In the genomic region with DNA sequence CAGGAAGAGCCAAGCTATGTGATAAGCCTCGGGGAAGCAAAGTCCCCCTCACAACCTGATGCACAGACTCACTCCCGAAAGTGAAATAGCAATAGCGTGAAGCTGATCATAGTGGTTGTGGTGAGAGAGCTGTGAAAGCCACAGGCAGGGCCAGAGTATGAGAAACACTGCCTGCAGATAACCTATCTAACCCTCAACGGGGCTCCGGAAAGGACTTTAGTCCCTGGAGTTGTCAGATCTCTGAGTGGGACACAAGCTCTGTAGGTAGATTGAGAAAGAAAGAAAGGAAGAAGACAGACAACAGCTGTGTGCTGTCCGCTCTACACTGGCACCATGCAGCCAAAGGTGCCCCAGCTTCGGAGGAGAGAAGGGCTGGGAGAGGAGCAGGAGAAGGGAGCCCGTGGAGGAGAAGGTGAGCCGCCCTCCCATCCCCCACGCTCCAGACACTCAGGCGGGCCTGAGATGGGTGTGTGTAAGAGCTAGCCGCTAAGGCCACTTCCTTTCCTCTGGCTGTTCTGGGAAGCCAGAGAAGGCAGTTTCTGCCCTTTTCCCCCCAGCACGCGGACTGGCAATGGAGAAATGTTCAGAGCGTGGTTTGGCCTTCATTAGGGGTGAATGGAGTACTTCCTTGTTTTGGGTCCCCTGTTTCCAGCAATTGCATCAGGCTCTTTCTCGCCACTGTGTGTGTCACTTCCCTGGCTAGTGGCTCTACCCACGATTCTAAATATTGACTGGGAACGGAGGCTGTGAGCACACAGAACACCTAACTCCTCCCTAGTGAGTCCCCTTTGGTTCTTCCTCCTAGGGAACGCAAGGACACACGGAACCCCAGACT, we compare ENCODE assay signal across 9 mouse cellular contexts. TPM values are rescaled to one million over a fixed set of nuclear protein-coding genes. Genes with fewer than 3 reads are reported as not detected.
DNase-seq lines count a peak whose midpoint lies in the region; ATAC-seq and TF ChIP-seq lines count a peak whose summit lies in the region.
"Had no signal": no experiment of that assay in that cellular context is flagged by ENCODE, and none has a peak within 500 bp of the region (broad histone marks: within the 10 kb centered on the region; RNA-seq: fewer than 3 reads in every experiment).

TSS of gene Soat2 (plus strand) at position 226 of the 835 bp plus-strand sequence.

- no peak for ATAC-seq in forebrain, embryonic 13.5 days

- H3K9ac ChIP-seq in liver, adult 2 months (ENCODE audit: low read depth, low read length): peak within 1 kb of the TSS; percentile 74
- no peak within 1 kb of the TSS for H3K9ac ChIP-seq in forebrain, embryonic 13.5 days
- H3K9ac ChIP-seq: neural tube, embryonic 13.5 days had no signal

- H3K4me2 ChIP-seq in forebrain, embryonic 13.5 days: no peak within 1 kb of the TSS
- H3K4me2 ChIP-seq: neural tube, embryonic 13.5 days had no signal

- no peaks in the 10 kb centered on the region for H3K9me3 ChIP-seq in forebrain, embryonic 13.5 days (replicated peaks)
- H3K9me3 ChIP-seq: neural tube, embryonic 13.5 days had no signal

- peak within 1 kb of the TSS; percentile 63 for H3K27ac ChIP-seq in gastrocnemius, adult 2 months
- peak within 1 kb of the TSS; percentile 80 for H3K27ac ChIP-seq in bone marrow, adult 2 months (ENCODE audit: control insufficient read depth, insufficient read depth, low read depth, low read length, poor library complexity)
- peak within 1 kb of the TSS; percentile 98 for H3K27ac ChIP-seq in liver, adult 2 months (replicated peaks; ENCODE audit: insufficient read depth, low read depth, low read length)
- no peak within 1 kb of the TSS for H3K27ac ChIP-seq in forebrain, embryonic 13.5 days
- H3K27ac ChIP-seq: neural tube, embryonic 13.5 days had no signal

- peak; percentile 50 for DNase-seq in gastrocnemius, adult 2 months
- no peak for DNase-seq in gastrocnemius, adult 18-20 months (ENCODE audit: low spot score)
- DNase-seq in heart, postnatal 14 days: peak; percentile 42 to 46
- DNase-seq in liver, adult 2 months (ENCODE audit: extremely low read depth, low read depth, low spot score): peak; percentile 88
- peak; percentile 40 for DNase-seq in skeletal muscle tissue, adult 2 months (ENCODE audit: low read depth, low spot score)
- no peak for DNase-seq in right cerebral cortex, adult 18-20 months

- no peaks in the 10 kb centered on the region for H3K79me2 ChIP-seq in liver, adult 2 months (ENCODE audit: control insufficient read depth, insufficient read depth, low read length)

- H3K36me3 ChIP-seq in liver, adult 2 months (ENCODE audit: control insufficient read depth, insufficient read depth, low read length): no peaks in the 10 kb centered on the region; the same call in 1 of the 2 replicates
- H3K36me3 ChIP-seq in forebrain, embryonic 13.5 days (ENCODE audit: poor library complexity, severe bottlenecking): no peaks in the 10 kb centered on the region
- H3K36me3 ChIP-seq: neural tube, embryonic 13.5 days had no signal

- no peak for TF ChIP-seq POLR2A in bone marrow, adult 2 months (IDR thresholded peaks at IDR 0.05; ENCODE audit: borderline replicate concordance, control insufficient read depth, low read depth, low read length)
- TF ChIP-seq POLR2A in liver, adult 2 months (IDR thresholded peaks at IDR 0.05; ENCODE audit: extremely low read depth, insufficient read depth, low read length): no peak

- no peak within 1 kb of the TSS for H3K4me3 ChIP-seq in gastrocnemius, adult 2 months
- H3K4me3 ChIP-seq in bone marrow, adult 2 months (replicated peaks; ENCODE audit: control insufficient read depth, low read depth, low read length): peak within 1 kb of the TSS; percentile 56
- peak within 1 kb of the TSS; percentile 62 for H3K4me3 ChIP-seq in liver, adult 2 months (ENCODE audit: insufficient read depth, low read depth, low read length)
- H3K4me3 ChIP-seq in forebrain, embryonic 13.5 days: no peak within 1 kb of the TSS
- H3K4me3 ChIP-seq: neural tube, embryonic 13.5 days had no signal

- peaks cover 4% of the 10 kb centered on the region; the same call in 1 of the 2 replicates for H3K4me1 ChIP-seq in bone marrow, adult 2 months (ENCODE audit: control insufficient read depth, insufficient read depth, low read length)
- H3K4me1 ChIP-seq in liver, adult 2 months (ENCODE audit: control insufficient read depth, insufficient read depth, low read length): peaks cover 17% of the 10 kb centered on the region
- H3K4me1 ChIP-seq in forebrain, embryonic 13.5 days: 0 out of 2 replicates have a peak, but pooled peaks cover 4% of the 10 kb centered on the region

- intact Hi-C loops in gastrocnemius, adult 2 months (cut with DNase I): no loop called here
- intact Hi-C loops in heart, postnatal 14 days (cut with DNase I): no loop called here

- no peak for TF ChIP-seq CTCF in gastrocnemius, adult 2 months (IDR thresholded peaks at IDR 0.05)
- TF ChIP-seq CTCF in bone marrow, adult 2 months (IDR thresholded peaks at IDR 0.05; ENCODE audit: control insufficient read depth, insufficient read depth, low read length): no peak; the same call in 1 of the 2 replicates
- TF ChIP-seq CTCF in liver, adult 2 months (IDR thresholded peaks at IDR 0.05; ENCODE audit: low read depth, low read length): no peak

- no peaks in the 10 kb centered on the region for H3K27me3 ChIP-seq in liver, adult 2 months (ENCODE audit: control insufficient read depth, insufficient read depth, low read length)
- peaks cover 7% of the 10 kb centered on the region for H3K27me3 ChIP-seq in forebrain, embryonic 13.5 days

- WGBS in bone marrow, adult 2 months: 11% methylated on average over 20 of the region's 20 CpGs
- WGBS in liver, adult 2 months: 4% methylated on average over 20 of the region's 20 CpGs
- WGBS in forebrain, embryonic 13.5 days: 59% methylated on average over 20 of the region's 20 CpGs

RNA-seq across cellular contexts. Expression of gene Soat2, which starts in this region (rescaled TPM):
- total RNA-seq in gastrocnemius, adult 2 months (2021): under 1 TPM in 1 of 2 experiments, not detected in 1; 0.14 TPM
- total RNA-seq in gastrocnemius, adult 18-20 months (2021): under 1 TPM in 1 of 2 experiments, not detected in 1; 0.09 TPM
- 1.2 and 2.7 TPM in 2 replicates for polyA plus RNA-seq in bone marrow, adult 2 months (2011; ENCODE audit: insufficient read depth, insufficient read length, low replicate concordance, missing spikeins)
- total RNA-seq in heart, postnatal 14 days (2021): under 1 TPM in 1 of 2 experiments, not detected in 1; 0.17 TPM
- total RNA-seq in liver, adult 2 months (2014; rRNA removed): 27.5 and 36.5 TPM in 2 replicates
- 54.9 and 80.8 TPM in 2 replicates for polyA plus RNA-seq in liver, adult 2 months (2012; rRNA removed)
- 0.10 TPM in 1 of 2 replicates, not detected in the other for polyA plus RNA-seq in forebrain, embryonic 13.5 days (2015; fragmentation: Nextera tagmentation; extraction: Ambion mirVana)

Comparison
In these comparisons a context has a peak if more than half of its experiments do, and no peak if none do; other contexts are left out.
1. RNA of gene Soat2 (total RNA-seq): 27.5 to 36.5 TPM in liver, adult 2 months; 0.17 TPM in heart, postnatal 14 days, 0.14 TPM in gastrocnemius, adult 2 months and 0.09 TPM in gastrocnemius, adult 18-20 months; every median in the first group is over 10 times any median in the second.
2. RNA of gene Soat2 (polyA plus RNA-seq): 54.9 to 80.8 TPM in liver, adult 2 months; 1.2 to 2.7 TPM in bone marrow, adult 2 months and 0.10 TPM in forebrain, embryonic 13.5 days; every median in the first group is over 10 times any median in the second.
3. Peak in DNase-seq and H3K27ac ChIP-seq in gastrocnemius, adult 2 months; RNA of the gene not detected or under 1 TPM.
4. Peak in DNase-seq in heart, postnatal 14 days; RNA of the gene not detected or under 1 TPM.
5. DNase-seq: peak in liver, adult 2 months (single experiment) and skeletal muscle tissue, adult 2 months (single experiment); none in gastrocnemius, adult 18-20 months (single experiment) and right cerebral cortex, adult 18-20 months (single experiment).
6. H3K4me3 ChIP-seq: peak in bone marrow, adult 2 months (single experiment) and liver, adult 2 months (single experiment); none in gastrocnemius, adult 2 months (single experiment) and forebrain, embryonic 13.5 days (single experiment).